Mouse (Mus musculus): ENCODE data around the gene Gm5089. TPM values are rescaled to one million over a fixed set of nuclear protein-coding genes. Genes with fewer than 3 reads are reported as not detected.
"Not testable (repeated sequence)": the region's sequence is repeated elsewhere in the genome, so short reads cannot be mapped to it uniquely, and the experiment has no call there.

The Gm5089 gene
- total RNA-seq, 1 experiment from 2014 or later = not detected

- ATAC-seq (replicated peaks; ENCODE audit: insufficient number of reproducible peaks, low FRiP score, low TSS enrichment, poor library complexity, severe bottlenecking) = no peak
Measured at GRCm38 (mm10) chr14:122466756-122467362, 15.9 kb upstream of the Gm5089 start.

- no peak for ATAC-seq (replicated peaks; ENCODE audit: insufficient number of reproducible peaks, low FRiP score, low TSS enrichment, poor library complexity, severe bottlenecking)
Measured at GRCm38 (mm10) chr14:122465931-122466490, 15.1 kb upstream of the Gm5089 start.

- no peak for ATAC-seq (replicated peaks; ENCODE audit: insufficient number of reproducible peaks, low FRiP score, low TSS enrichment, poor library complexity, severe bottlenecking)
Measured at GRCm38 (mm10) chr14:122464763-122465741, 14.1 kb upstream of the Gm5089 start, which contains the start of gene Zic5. TSS of gene Zic5 (minus strand) at chr14:122465677.

GRCm38 (mm10) chr14:122464351-122464762 lies 13.4 kb upstream of the Gm5089 start:
- no peak for ATAC-seq (replicated peaks; ENCODE audit: insufficient number of reproducible peaks, low FRiP score, low TSS enrichment, poor library complexity, severe bottlenecking)

- ATAC-seq (replicated peaks; ENCODE audit: insufficient number of reproducible peaks, low FRiP score, low TSS enrichment, poor library complexity, severe bottlenecking) = peak; percentile 48; the same call in 1 of the 2 replicates
Measured at GRCm38 (mm10) chr14:122463734-122464341, 12.9 kb upstream of the Gm5089 start.

GRCm38 (mm10) chr14:122463080-122463691 lies 12.3 kb upstream of the Gm5089 start:
- ATAC-seq (replicated peaks; ENCODE audit: insufficient number of reproducible peaks, low FRiP score, low TSS enrichment, poor library complexity, severe bottlenecking) = no peak

- ATAC-seq (replicated peaks; ENCODE audit: insufficient number of reproducible peaks, low FRiP score, low TSS enrichment, poor library complexity, severe bottlenecking) = no peak
Measured at GRCm38 (mm10) chr14:122462689-122463079, 11.8 kb upstream of the Gm5089 start.

GRCm38 (mm10) chr14:122461966-122462365 lies 11.1 kb upstream of the Gm5089 start:
- ATAC-seq (replicated peaks; ENCODE audit: insufficient number of reproducible peaks, low FRiP score, low TSS enrichment, poor library complexity, severe bottlenecking) = no peak

GRCm38 (mm10) chr14:122461500-122461899 lies 10.6 kb upstream of the Gm5089 start:
- ATAC-seq (replicated peaks; ENCODE audit: insufficient number of reproducible peaks, low FRiP score, low TSS enrichment, poor library complexity, severe bottlenecking) = no peak

GRCm38 (mm10) chr14:122460226-122460625 lies 9.3 kb upstream of the Gm5089 start:
- ATAC-seq (replicated peaks; ENCODE audit: insufficient number of reproducible peaks, low FRiP score, low TSS enrichment, poor library complexity, severe bottlenecking) = no peak

- no peak for ATAC-seq (replicated peaks; ENCODE audit: insufficient number of reproducible peaks, low FRiP score, low TSS enrichment, poor library complexity, severe bottlenecking)
Measured at GRCm38 (mm10) chr14:122459776-122460175, 8.9 kb upstream of the Gm5089 start.

- ATAC-seq (replicated peaks; ENCODE audit: insufficient number of reproducible peaks, low FRiP score, low TSS enrichment, poor library complexity, severe bottlenecking) = not testable (repeated sequence)
Measured at GRCm38 (mm10) chr14:122459332-122459731, 8.4 kb upstream of the Gm5089 start.

GRCm38 (mm10) chr14:122455562-122455958 lies 4.6 kb upstream of the Gm5089 start:
- ATAC-seq (replicated peaks; ENCODE audit: insufficient number of reproducible peaks, low FRiP score, low TSS enrichment, poor library complexity, severe bottlenecking) = no peak

- no peak for ATAC-seq (replicated peaks; ENCODE audit: insufficient number of reproducible peaks, low FRiP score, low TSS enrichment, poor library complexity, severe bottlenecking)
Measured at GRCm38 (mm10) chr14:122454901-122455561, 4.1 kb upstream of the Gm5089 start.

GRCm38 (mm10) chr14:122453996-122454738 lies 3.3 kb upstream of the Gm5089 start:
- ATAC-seq (replicated peaks; ENCODE audit: insufficient number of reproducible peaks, low FRiP score, low TSS enrichment, poor library complexity, severe bottlenecking) = no peak

- no peak for ATAC-seq (replicated peaks; ENCODE audit: insufficient number of reproducible peaks, low FRiP score, low TSS enrichment, poor library complexity, severe bottlenecking)
Measured at GRCm38 (mm10) chr14:122453388-122453995, 2.6 kb upstream of the Gm5089 start.

- ATAC-seq (replicated peaks; ENCODE audit: insufficient number of reproducible peaks, low FRiP score, low TSS enrichment, poor library complexity, severe bottlenecking) = no peak
Measured at GRCm38 (mm10) chr14:122452701-122453387, 1.9 kb upstream of the Gm5089 start.

Measured in monocyte, adult 5-6 weeks (primary cell).